Mouse (Mus musculus) left cerebral cortex, postnatal 4 days (tissue): ENCODE results near the gene Lrrc47. TPM values are rescaled to one million over a fixed set of nuclear protein-coding genes. Genes with fewer than 3 reads are reported as not detected.
A peak's percentile ranks its signal among the peaks of the same experiment; 100 is the strongest.

Experiments used
- DNase-seq: peaks from one replicate; pipeline ENCODE4 v3.0.0-alpha.2; 2022
- intact Hi-C: fragments of 180-260 bp; cut with DNase I; formaldehyde crosslinking; loops from one replicate; pipeline ENCODE4 v1.15.1; 2025
- total RNA-seq, 2 experiments: library from RNA; stranded (reverse); gene quantifications; 2 replicates each; pipeline ENCODE4 v1.2.3; 2021

Lrrc47 gene
- total RNA-seq, result 10 to 100 TPM; 54.2 to 59.9 TPM

DNA sequence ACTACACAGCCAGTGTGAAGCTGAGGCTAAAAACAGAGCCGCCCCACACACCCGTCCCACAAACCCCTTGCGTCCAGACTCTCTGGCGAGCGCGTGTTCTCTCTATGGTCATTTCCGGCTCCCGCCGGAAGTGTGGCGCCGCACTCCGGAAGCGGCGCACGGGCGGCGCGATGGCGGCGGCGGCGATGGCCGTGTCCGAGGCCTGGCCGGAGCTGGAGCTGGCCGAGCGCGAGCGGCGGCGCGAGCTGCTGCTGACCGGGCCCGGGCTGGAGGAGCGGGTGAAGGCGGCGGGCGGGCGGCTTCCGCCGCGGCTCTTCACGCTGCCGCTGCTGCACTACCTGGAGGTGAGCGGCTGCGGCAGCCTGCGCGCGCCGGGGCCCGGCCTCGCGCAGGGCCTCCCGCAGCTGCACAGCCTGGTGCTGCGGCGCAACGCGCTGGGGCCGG lies at the start of gene Lrrc47:
Lrrc47 (plus strand) TSS at position 86 of the 444 bp plus-strand sequence.
- DNase-seq, result peak; percentile 85
- intact Hi-C loops, result no loop called here

DNA sequence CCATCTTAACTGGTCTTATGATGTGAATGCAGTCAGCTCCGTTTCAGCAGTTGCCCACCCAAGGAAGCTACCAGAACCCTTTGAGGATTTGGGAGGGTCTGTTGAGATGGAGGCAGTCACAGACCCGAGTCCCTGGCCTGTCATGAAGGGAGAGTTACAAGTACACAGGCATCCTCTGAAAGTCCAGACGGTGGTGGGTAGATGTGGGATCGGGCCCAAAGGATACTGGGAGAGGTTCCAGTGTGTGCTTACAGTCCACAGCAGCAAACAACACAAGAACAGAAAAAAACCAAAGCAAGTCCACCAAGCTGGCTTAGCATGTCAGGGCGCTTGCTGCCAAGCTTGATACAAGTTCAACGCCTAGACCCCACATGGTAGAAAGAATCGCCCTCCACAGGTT lies 48.9 kb upstream of the Lrrc47 start:
- intact Hi-C loops, result no loop called here
- no peak for DNase-seq

DNA sequence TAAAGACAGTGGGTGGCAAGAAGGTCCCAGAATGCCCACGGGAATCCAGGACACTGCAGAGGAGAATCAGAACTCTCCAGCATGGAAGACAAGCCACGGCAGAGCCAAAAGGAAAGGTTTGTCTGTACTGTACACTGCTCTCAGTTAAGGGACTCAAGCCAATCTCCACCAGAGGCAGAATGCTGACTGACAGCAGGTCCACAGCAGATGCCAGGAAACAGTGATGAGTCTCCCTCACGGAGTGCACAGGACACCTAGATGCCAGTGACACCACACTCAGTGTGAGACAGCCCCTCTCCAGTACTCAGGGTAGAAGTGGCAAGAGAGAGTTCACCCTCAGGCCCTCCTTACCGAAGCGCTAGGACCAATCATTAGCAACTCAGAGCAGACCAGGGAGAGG lies 44.9 kb upstream of the Lrrc47 start:
- intact Hi-C loops, result no loop called here
- DNase-seq, result no peak

DNA sequence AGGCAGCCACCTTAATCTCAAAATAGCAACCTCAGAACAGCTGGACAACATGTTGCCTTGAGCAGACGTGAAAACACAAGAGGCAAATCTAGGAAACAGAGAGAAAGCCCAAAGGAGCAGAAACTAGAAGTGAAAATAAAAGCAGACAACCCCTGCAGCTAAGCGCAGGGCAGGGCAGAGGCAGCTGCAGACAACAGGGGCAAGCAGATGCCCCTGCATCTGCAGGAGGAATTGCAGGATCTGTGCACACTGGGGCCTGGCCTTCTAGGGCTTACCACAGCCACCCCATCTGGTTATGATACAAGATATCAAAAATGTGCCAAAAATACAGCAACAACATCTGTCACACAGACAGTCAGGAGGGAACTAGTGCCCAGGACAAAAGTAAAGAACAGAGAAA lies 44.0 kb upstream of the Lrrc47 start:
- intact Hi-C loops, result no loop called here
- no peak for DNase-seq

DNA sequence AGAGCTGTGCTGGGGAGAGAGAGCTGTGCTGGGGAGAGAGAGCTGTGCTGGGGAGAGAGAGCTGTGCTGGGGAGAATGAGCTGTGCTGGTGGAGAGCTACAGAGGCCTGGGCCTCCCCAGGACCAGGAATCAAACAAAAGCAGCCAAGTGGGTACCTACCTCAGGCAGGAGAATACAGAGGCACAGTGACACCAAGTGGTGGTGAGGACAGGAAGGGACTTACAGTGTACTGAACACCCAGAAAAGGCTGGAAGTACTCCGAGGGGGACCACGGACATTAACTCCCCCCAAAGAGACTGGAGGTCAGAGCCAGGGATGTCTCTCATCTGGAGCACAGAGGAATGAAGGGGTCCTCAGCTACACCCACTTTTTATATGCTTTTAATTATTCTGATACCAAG lies 43.5 kb upstream of the Lrrc47 start:
- DNase-seq, result peak; percentile 12
- intact Hi-C loops, result no loop called here

DNA sequence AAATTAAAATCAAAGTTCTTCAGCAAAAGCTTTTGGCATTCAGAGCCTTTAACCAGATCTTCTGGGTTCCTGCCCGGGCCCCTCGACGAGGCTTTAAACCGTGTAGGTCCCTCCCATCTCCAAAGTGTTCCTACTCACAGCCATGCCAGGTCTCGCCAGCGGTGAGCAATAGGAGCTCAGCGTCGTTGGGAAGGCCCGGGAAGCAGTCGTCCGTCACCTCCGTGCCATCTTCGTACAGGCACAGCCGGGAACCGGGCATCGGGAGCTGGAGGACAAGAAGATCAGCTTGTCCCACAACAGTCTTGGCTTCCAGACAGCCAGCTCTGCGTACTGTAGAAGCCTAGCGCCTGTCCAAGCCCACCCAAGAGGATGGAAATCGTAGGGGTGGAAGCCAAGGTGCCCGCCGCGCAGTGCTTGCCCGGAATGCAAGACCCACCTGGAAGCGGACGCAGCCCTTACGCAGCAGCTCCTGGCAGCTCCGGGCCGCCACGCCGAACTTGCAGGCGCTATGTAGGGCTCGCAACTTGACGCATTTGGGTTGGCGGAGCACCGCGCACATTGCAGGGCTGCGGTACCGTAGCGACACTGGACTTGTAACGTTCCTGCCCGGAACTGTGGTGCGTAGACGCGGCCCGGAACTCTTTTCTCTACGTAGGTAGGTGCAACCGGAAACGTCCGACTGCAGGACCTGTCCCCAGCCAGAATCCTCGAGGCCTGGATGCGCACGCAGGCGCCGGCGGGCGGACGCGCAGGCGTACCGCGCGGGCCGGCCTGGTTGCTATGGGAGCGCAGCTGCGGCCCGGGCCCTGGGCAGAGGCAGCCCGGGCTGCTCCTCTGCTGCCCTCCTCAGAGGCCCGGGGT lies 36.9 kb upstream of the Lrrc47 start, which contains the start of the genes Dffb and Cep104:
Dffb (minus strand) TSS at position 696 of the 861 bp plus-strand sequence.
Cep104 (plus strand) TSS at position 764 of the 861 bp plus-strand sequence.
- intact Hi-C loops, result no loop called here

DNA sequence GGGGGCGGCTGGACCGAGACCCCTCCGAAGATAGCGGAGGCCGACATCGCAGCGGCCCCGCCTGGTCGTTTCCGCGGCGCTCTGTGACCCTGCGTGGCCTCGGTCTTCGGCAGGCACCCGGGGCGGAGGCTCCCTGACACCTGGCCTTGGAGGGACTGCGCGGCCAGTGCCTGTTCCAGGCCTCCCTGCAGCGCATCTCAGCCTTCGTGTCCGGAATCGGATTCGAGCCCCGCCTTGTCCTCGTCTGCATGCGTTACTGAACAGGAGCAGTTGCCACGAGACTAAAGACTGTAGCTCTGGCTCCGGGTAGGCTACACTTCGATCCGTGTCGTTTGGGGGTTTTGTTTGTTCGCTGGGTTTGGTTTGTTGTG lies 36.3 kb upstream of the Lrrc47 start:
- no peak for DNase-seq
- intact Hi-C loops, result no loop called here

More for the DNA sequence above, 36.9 kb upstream of the Lrrc47 start, which contains the start of the genes Dffb and Cep104:
- DNase-seq, result peak; percentile 96

DNA sequence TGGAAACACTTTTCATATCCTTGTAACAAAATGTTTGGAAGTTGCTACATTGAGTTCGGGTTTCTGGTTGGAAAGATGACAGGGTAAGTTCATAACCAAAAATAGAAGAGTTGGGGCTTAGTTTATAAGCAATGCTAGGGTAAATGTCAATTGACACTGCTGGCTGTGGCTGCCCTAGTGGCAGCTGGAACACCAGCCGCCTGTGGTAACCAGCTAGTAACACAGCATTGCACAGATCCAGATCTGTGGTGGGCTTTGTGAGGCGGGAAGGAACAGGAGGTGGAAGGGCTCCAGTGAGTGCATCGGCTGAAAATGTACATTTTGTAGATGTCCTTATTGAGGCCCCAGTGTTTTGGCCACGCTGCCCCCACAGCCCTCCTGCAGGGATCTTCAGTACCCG lies 35.8 kb upstream of the Lrrc47 start:
- DNase-seq, result no peak
- intact Hi-C loops, result no loop called here

DNA sequence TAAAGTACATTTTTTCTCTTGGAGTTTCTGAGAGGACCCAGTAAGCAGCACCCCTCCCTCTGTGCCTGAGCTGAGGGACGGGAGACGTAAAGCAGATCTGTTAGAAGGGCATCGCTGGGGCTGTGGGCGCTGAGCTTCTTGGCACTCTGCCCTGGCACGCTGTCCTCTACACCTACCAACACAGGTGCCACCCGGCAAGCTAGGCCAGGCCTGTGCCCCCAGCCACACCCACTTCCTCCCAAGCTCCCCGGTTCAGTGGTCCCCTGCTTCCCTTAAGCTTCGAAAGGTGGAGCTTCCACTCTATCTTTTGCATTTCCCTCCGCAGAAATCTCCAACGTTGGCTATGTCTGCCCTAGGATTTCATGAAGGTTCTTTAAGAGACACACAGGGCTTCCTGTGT lies 32.3 kb upstream of the Lrrc47 start:
- intact Hi-C loops, result no loop called here

DNA sequence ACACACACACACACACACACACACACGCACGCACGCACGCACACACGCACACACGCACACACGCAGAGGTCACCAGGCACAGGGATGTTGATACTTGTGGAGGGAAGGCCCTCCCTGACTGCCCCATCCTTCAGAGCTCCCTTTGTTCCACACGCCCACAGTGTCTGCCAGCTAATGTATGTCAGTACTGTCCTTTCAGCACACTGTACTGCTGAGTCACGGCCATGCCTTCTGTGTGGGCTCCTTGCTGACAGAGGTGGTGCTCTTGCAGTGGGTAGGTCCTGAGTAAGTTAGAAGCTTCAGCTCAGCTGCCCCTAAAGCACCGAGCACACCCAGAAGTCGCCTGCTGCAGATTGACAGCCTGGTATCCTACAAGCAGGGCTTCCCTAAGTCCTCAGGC lies 31.1 kb upstream of the Lrrc47 start:
- no peak for DNase-seq
- intact Hi-C loops, result no loop called here

More for the DNA sequence above, 32.3 kb upstream of the Lrrc47 start:
- no peak for DNase-seq

DNA sequence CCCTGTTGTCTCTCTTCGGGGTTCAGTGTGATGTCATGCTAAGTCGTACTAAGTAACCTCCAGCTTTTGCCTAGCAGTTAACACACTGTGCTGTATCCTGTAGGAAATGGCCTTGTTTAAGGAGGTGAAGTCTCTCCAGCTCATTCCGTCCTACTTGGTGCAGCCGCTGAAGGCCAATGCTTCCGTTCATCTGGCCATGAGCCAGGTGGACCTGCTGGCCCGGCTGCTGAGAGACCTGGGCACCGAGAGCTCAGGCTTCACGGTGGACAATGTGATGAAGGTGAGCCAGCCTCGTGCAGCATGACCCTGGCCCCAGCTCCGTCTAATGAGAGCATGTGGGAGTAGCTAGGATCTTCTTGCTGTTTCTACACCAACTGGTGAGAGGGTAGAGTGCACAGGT lies 18.8 kb upstream of the Lrrc47 start:
- intact Hi-C loops, result no loop called here
- no peak for DNase-seq

DNA sequence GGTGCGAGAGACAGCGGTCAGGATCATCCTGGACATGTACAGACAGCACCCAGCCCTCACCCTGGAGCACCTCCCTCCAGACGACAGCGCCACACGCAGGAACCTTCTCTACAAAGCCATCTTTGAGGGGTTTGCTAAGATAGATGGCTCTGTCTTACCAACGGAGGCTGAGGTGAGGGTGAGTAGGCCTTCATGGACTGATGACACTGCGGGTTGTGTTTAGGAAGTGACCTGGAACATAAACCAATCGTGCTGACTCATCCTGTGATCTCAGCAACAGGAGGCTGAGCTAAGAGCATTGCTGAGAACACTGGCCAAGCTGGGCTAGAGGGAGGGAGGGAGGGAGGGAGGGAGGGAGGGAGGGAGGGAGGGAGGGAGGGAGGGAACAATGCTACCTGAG lies 18.0 kb upstream of the Lrrc47 start:
- DNase-seq, result no peak
- intact Hi-C loops, result no loop called here

DNA sequence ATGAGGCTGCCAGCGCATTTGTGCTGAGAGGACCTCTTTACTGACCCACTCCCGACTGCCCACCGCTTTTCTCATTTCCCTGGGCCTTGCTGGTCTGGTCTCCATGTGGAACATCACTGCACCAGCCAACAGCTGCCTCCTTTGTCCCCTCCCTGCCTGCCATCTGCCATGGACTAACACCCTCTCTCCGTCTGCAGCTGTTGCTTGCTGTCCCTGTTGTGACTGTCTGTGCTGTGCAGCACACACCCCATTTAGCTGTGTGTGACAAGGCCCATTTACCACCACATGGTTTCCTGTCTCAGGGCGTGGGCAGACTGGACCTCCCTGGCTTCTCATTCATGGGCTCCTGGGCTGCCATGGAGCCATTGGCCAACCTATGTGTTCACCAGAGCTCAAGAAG lies 6.0 kb upstream of the Lrrc47 start:
- intact Hi-C loops, result no loop called here
- DNase-seq, result no peak

DNA sequence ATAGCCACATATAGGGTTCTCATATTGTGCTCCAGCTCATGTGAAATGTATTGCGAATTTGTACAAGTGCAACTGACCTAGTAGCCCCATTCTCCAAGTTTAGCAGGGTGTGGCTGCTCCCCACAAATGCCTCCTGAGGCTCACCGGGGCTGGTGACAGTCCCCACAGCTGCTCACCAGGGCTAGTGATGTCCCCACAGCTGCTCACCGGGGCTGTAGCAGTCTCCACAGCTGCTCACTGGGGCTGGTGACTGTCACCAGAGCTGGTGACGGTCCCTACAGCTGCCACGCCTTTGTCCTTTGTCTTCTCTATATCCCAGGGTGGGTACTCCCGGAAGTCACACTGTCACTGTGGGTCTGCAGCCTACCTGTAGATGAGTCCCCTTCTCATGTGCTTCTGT lies 5.3 kb upstream of the Lrrc47 start:
- DNase-seq, result no peak
- intact Hi-C loops, result no loop called here

DNA sequence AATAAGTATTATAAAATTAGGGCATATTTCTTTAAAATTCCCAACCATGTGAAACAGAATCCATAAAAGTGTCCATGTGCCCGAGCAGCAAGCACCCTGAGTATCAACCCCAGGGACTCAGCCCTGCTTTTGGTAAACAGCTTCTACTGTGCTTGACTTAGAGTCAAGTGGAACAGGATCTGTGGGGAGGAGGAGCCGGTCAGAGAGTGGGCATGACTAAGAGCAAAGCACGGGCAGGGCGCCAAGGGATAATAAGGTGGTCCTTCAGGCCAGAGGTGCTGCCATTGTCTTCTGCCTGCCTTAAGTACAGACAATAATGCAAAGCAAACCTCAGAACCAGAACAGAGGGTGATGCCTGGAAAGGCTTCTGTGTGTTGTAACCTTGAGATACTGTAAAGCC lies 3.8 kb upstream of the Lrrc47 start:
- intact Hi-C loops, result no loop called here
- DNase-seq, result no peak

DNA sequence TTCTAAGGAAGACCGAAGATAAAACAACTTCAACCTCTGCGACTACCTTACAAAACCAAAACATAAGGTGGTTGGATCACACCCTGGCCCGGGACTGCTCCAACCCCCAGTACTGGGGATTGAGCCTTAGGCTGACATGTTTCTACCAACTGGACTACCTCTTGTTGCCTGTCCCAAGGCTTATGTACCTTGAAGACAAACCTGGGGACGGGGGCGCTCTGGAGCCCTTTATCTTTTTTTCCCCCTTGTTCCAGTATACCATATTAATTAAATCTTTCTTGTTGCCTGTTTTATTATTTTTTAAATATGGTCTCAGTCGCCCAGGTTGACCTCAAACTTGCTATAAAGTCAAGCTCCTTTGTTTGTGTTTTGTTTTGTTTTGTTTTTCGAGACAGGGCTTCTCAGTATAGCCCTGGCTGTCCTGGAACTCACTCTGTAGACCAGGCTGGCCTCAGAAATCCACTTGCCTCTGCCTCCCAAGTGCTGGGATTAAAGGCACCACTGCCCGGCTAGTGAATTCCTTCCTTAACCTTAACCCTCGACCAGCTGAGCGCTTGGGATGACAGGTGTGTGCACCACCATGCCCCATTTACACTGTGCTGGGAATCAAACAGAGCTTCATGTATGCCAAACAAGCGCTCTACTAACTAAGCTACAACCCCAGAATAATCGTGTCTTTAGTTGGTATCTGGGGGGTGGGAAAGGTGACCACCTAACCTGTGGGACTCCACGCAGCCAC lies 455 bp upstream of the Lrrc47 start:
- intact Hi-C loops, result no loop called here
- no peak for DNase-seq

DNA sequence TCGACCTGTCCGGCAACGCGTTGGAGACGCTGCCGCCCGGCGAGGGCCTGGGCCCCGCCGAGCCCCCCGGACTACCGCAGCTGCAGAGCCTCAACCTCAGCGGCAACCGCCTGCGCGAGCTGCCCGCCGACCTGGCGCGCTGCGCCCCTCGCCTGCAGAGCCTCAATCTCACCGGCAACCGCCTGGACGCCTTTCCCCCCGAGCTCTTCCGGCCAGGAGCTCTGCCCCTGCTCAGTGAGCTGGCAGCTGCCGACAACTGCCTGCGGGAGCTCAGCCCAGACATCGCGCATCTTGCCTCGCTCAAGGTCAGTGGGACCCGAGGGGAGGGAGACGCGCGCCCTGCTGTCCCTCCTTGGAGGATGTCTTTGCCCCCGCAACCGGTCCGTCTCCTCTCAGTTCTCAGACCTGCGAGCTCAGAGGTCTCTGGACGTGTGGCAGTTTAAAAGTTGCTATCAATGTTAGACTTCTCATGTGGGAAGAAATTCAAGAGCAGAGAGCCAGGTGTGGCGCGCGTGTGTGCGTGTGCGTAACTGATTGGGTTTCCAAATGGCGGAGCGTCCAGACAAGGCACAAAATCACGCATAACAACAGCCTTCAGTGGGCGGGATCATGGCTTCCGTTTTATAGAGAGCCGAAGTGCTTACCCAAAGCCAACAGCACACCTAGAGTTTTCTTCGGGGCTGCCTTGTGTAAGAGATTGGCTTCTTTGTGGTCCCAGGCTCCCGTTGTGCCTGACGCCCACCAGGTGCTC lies 776 bp downstream of the Lrrc47 start:
- DNase-seq, result no peak
- intact Hi-C loops, result no loop called here

DNA sequence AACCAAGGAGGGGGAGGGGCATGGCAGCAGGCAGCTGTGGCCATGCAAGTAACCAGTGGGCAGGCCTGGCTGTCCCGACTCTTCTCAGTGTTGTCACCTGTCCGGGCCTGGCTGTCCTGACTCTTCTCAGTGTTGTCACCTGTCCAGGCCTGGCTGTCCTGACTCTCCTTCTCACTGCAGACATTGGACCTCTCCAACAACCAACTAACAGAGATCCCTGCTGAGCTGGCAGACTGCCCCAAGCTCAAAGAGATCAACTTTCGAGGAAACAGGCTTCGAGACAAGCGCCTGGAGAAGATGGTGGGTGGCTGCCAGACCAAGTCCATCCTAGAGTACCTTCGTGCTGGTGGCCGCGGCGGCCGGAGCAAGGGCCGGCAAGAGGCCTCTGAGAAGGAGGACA lies 3.9 kb downstream of the Lrrc47 start:
- DNase-seq, result no peak
- intact Hi-C loops, result no loop called here

DNA sequence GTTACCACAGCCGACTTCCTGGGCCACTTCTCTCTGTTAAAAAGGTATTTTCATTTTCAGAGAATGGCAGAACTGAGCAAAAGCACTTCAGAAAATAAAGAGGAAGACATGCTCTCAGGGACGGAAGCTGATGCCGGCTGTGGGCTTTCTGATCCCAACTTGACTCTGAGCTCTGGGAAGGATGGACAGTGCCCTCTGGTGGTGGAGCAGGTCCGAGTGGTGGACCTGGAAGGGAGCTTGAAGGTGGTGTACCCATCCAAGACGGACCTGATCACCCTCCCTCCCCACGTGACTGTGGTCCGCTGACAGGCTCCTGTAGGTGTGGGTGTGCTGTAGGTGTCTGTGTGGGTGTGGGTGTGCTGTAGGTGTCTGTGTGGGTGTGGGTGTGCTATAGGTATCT lies 8.0 kb downstream of the Lrrc47 start:
- intact Hi-C loops, result no loop called here
- DNase-seq, result peak; percentile 36

DNA sequence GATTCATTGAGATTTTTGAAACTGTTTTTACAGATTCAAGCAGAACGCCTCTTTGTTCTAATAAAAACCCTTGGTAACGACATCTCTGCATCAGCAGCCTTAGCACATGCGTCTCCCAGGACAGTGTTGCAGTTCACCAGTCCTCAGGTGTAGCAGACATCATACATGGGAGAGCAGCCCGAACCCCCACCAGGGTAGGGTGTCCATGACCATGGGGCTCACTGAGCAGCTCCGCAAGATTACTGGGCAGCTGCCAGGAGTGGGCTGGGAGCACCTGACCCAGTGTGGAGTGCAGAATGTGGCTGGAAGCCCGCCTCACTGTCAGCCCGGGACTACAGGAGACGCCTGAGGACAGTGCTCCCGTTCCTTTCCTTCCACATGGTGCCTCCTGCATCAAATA lies 9.9 kb downstream of the Lrrc47 start:
- no peak for DNase-seq

DNA sequence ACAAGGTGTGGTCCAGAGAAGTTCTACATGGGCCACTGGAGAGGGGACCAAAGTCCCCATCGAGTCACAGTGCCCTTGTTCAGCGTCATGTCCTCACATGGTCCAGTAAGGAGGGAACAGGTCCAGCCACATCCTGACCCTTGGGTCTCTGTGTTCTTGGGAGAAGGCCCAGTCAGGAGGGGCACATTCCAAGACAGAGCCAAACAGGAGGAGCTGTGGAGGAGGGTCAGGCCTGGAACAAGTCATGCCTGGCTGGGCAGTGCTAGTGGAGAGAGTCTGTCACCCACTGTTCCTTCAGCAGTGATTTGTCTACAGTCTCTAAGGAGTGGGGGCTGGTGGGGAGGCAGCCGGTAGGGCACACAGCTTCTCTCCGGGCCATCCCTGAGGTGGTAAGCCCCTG lies 10.9 kb downstream of the Lrrc47 start:
- no peak for DNase-seq
- intact Hi-C loops, result no loop called here

More for the DNA sequence above, 9.9 kb downstream of the Lrrc47 start:
- intact Hi-C loops, result no loop called here
